Mouse (Mus musculus) monocyte, adult 59 days (primary cell): ENCODE data around the gene Kat14. TPM values are rescaled to one million over a fixed set of nuclear protein-coding genes. Genes with fewer than 3 reads are reported as not detected.

ENCODE experiments used
- total RNA-seq, 2 experiments: library from RNA; stranded (reverse); gene quantifications; one replicate each; pipeline ENCODE4 v1.2.4; 2023

Kat14 gene
- total RNA-seq, result 10 to 100 TPM; 30.4 to 34.9 TPM

DNA sequence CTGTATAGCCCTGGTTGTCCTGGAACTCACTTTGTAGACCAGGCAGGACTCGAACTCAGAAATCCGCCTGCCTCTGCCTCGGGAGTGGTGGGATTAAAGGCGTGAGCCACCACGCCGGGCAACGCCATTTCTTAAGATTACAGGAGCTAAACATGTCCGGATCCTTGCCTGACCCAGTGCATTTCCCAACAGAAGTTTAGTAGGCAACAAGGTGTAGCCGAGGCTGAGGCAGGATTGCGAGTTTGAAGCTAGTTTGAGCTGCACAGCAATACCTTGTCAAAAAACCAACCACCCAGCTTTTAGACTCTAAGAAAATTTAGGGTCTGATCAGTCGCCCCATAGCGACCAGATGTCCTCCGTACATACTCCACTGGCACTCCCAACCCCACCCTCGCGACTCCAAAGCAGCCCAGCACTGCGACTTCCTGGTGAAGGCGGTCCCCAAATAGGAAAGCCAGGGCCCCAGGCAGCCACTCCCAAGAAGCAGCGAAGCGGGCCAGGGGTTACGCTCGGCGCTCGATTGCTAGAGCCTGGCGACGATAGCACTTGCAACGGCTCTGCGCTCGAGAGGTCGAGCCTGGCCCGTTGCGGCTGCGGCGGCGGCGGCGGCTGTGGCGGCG is at the start of gene Kat14, which contains the start of gene Pet117:
Gene Kat14 (plus strand): TSS at position 584 of the 620 bp plus-strand sequence.
Gene Pet117 (plus strand): TSS at position 597 of the 620 bp plus-strand sequence.

DNA sequence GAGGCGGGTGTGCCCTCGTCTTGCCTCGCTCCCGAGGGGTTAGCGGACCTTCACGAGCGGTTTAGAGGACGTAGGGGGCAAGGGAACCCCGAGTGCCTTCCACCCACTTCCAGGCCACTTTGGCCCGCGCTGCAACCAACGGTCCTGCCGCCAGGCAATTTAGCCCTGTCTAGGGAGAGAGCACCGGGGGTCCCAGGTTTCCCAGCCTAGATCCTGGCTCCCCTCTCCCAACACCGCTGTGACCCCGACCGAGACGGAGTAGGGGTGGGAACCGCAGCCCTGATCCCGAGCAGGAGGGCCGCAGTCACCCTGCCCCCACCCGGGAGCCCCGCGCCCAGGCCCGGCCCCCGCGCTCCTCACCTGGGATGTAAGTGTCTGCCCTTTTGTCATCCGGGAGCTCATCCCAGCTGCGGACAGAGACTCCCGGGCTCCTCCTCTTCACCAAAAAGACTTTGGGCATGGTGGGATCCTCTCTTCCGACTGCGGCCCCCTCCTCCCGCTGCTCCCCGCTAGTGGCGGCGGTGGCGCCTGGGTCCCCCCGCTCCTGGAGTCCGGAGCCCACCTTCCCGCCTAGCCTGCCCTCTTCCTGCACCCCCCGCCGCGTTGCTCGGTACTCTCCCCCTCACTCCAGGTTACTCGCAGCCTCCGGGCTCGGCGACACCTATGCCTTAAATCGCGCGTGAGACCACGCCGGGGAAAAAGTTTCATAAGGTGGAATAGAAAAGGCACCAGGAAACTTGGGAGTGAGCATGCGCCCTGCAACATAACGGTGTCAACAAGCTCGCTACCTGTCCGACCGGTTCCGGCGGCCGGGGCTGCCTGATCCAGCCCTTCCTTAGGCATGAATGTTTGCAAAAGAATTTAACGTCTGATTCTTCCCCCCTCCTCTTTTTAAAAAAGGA is 37.1 kb upstream of the Kat14 start, which contains the start of gene Ovol2:
Gene Ovol2 (minus strand): TSS at position 746 of the 902 bp plus-strand sequence.

Other genes starting within 250 kb of the Kat14 start
- gene Mgme1, start 98.3 kb upstream of the Kat14 start, total RNA-seq, result 1 to 10 TPM; 7.9 to 8.3 TPM
- gene Snx5, start 98.1 kb upstream of the Kat14 start, total RNA-seq, result 100 to 1,000 TPM; 288 to 335 TPM
- not detected for gene Ovol2, start 36.8 kb upstream of the Kat14 start, total RNA-seq
- 1 to 10 TPM; 5.2 to 9.1 TPM for gene Pet117, start within 50 bp of the Kat14 start, total RNA-seq
- gene Dzank1, start 158.4 kb downstream of the Kat14 start, total RNA-seq, result not detected
- gene Polr3f, start 158.7 kb downstream of the Kat14 start, total RNA-seq, result 10 to 100 TPM; 16.2 to 19.7 TPM
- 1 to 10 TPM; 5.0 to 5.6 TPM for gene Rbbp9, start 181.9 kb downstream of the Kat14 start, total RNA-seq
- 10 to 100 TPM; 46.0 to 52.7 TPM for gene Sec23b, start 187.2 kb downstream of the Kat14 start, total RNA-seq
- 10 to 100 TPM in 1 of 2 experiments, 1 to 10 TPM in 1; 9.4 to 12.3 TPM for gene Smim26, start 225.1 kb downstream of the Kat14 start, total RNA-seq
- 1 to 10 TPM; 7.1 to 7.6 TPM for gene Dtd1, start 230.9 kb downstream of the Kat14 start, total RNA-seq